Mouse (Mus musculus): ENCODE results near the gene Pi16. TPM values are rescaled to one million over a fixed set of nuclear protein-coding genes. Genes with fewer than 3 reads are reported as not detected.
"Not testable (repeated sequence)": the region's sequence is repeated elsewhere in the genome, so short reads cannot be mapped to it uniquely, and the experiment has no call there.

Gene Pi16
- 1 to 10 TPM; 1.3 to 1.9 TPM for total RNA-seq (2021)
- long read RNA-seq, experiment 1, partial matches to known transcripts, result 1 of 1 reads
- long read RNA-seq, experiment 1, other reads (novel, unspliced or antisense), result 0 of 1 reads
- long read RNA-seq, experiment 2, result 0 reads

- intact Hi-C loops (cut with DNase I), result not testable (repeated sequence)
Measured at GRCm38 (mm10) chr17:29317380-29317779, at the start of gene Pi16. Gene Pi16 (plus strand): TSS chr17:29317680.

GRCm38 (mm10) chr17:29267931-29268681, 49.4 kb upstream of the Pi16 start:
- no peak for DNase-seq (ENCODE audit: low spot score in 2 of 2)
- intact Hi-C loops (cut with DNase I), result loop anchor here (2.0 kb wide), 1 partner anchor 103 kb away; no protein-coding TSS in a partner anchor

More at GRCm38 (mm10) chr17:29317380-29317779, at the start of gene Pi16:
- DNase-seq (ENCODE audit: low spot score in 2 of 2), result not testable (repeated sequence)

GRCm38 (mm10) chr17:29268682-29269348, 48.7 kb upstream of the Pi16 start, which contains the start of gene BC004004:
Gene BC004004 (plus strand): TSS chr17:29268788.
- DNase-seq (ENCODE audit: low spot score in 2 of 2), result peak; percentile 96 to 97

GRCm38 (mm10) chr17:29269349-29269706, 48.2 kb upstream of the Pi16 start:
- intact Hi-C loops (cut with DNase I), result loop anchor here (2.0 kb wide), 1 partner anchor 101 kb away; no protein-coding TSS in a partner anchor
- no peak for DNase-seq (ENCODE audit: low spot score in 2 of 2)

More at GRCm38 (mm10) chr17:29268682-29269348, 48.7 kb upstream of the Pi16 start, which contains the start of gene BC004004:
- intact Hi-C loops (cut with DNase I), result loop anchor here (2.0 kb wide), 1 partner anchor 102 kb away; no protein-coding TSS in a partner anchor

GRCm38 (mm10) chr17:29270148-29270698, 47.3 kb upstream of the Pi16 start:
- intact Hi-C loops (cut with DNase I), result no loop called here
- DNase-seq (ENCODE audit: low spot score in 2 of 2), result no peak

GRCm38 (mm10) chr17:29273156-29273555, 44.3 kb upstream of the Pi16 start:
- no peak for DNase-seq (ENCODE audit: low spot score in 2 of 2)
- intact Hi-C loops (cut with DNase I), result no loop called here

GRCm38 (mm10) chr17:29273889-29274288, 43.6 kb upstream of the Pi16 start:
- intact Hi-C loops (cut with DNase I), result no loop called here
- DNase-seq (ENCODE audit: low spot score in 2 of 2), result no peak

GRCm38 (mm10) chr17:29280422-29280821, 37.1 kb upstream of the Pi16 start:
- intact Hi-C loops (cut with DNase I), result no loop called here
- no peak for DNase-seq (ENCODE audit: low spot score in 2 of 2)

- intact Hi-C loops (cut with DNase I), result no loop called here
- DNase-seq (ENCODE audit: low spot score in 2 of 2), result no peak
Measured at GRCm38 (mm10) chr17:29281541-29281940, 35.9 kb upstream of the Pi16 start.

- no peak for DNase-seq (ENCODE audit: low spot score in 2 of 2)
Measured at GRCm38 (mm10) chr17:29282216-29282952, 35.1 kb upstream of the Pi16 start.

GRCm38 (mm10) chr17:29291793-29292192, 25.7 kb upstream of the Pi16 start:
- intact Hi-C loops (cut with DNase I), result no loop called here
- no peak for DNase-seq (ENCODE audit: low spot score in 2 of 2)

More at GRCm38 (mm10) chr17:29282216-29282952, 35.1 kb upstream of the Pi16 start:
- intact Hi-C loops (cut with DNase I), result no loop called here

GRCm38 (mm10) chr17:29292996-29293395, 24.5 kb upstream of the Pi16 start:
- no peak for DNase-seq (ENCODE audit: low spot score in 2 of 2)
- intact Hi-C loops (cut with DNase I), result no loop called here

GRCm38 (mm10) chr17:29293807-29294605, 23.5 kb upstream of the Pi16 start:
- intact Hi-C loops (cut with DNase I), result no loop called here
- DNase-seq (ENCODE audit: low spot score in 2 of 2), result no peak

GRCm38 (mm10) chr17:29295835-29296234, 21.6 kb upstream of the Pi16 start:
- no peak for DNase-seq (ENCODE audit: low spot score in 2 of 2)
- intact Hi-C loops (cut with DNase I), result no loop called here

GRCm38 (mm10) chr17:29297321-29297720, 20.2 kb upstream of the Pi16 start:
- DNase-seq (ENCODE audit: low spot score in 2 of 2), result no peak
- intact Hi-C loops (cut with DNase I), result no loop called here

GRCm38 (mm10) chr17:29297813-29298212, 19.7 kb upstream of the Pi16 start:
- DNase-seq (ENCODE audit: low spot score in 2 of 2), result no peak
- intact Hi-C loops (cut with DNase I), result no loop called here

- intact Hi-C loops (cut with DNase I), result no loop called here
- no peak for DNase-seq (ENCODE audit: low spot score in 2 of 2)
Measured at GRCm38 (mm10) chr17:29299282-29299681, 18.2 kb upstream of the Pi16 start.

GRCm38 (mm10) chr17:29300926-29301325, 16.6 kb upstream of the Pi16 start:
- no peak for DNase-seq (ENCODE audit: low spot score in 2 of 2)
- intact Hi-C loops (cut with DNase I), result no loop called here

- peak in 1 of 2 experiments; percentile 34 for DNase-seq (ENCODE audit: low spot score in 2 of 2)
- intact Hi-C loops (cut with DNase I), result no loop called here
Measured at GRCm38 (mm10) chr17:29301421-29301820, 16.1 kb upstream of the Pi16 start.

All from left cerebral cortex, postnatal 14 days (tissue).